In genomic region chr2:165782324-165782723, GRCm38 (mm10) we compare ENCODE assay signal across 8 mouse cellular contexts.
DNase-seq lines count a peak whose midpoint lies in the region; ATAC-seq and TF ChIP-seq lines count a peak whose summit lies in the region.

No protein-coding gene starts in this region.

- H3K4me3 ChIP-seq in hindbrain, postnatal 0 days (ENCODE audit: low read length), result no peak overlapping the region

- H3K27ac ChIP-seq in hindbrain, postnatal 0 days, result peak overlapping the region; percentile 17; the same call in 1 of the 2 replicates

- no peaks in the 10 kb centered on the region for H3K4me1 ChIP-seq in hindbrain, postnatal 0 days (ENCODE audit: insufficient read depth, low read length)

- ATAC-seq in hindbrain, postnatal 0 days, result peak; percentile 48
- peak; percentile 75 for ATAC-seq in megakaryocyte, adult 5-6 weeks (ENCODE audit: poor library complexity, severe bottlenecking)

- peaks cover 25% of the 10 kb centered on the region for H3K36me3 ChIP-seq in hindbrain, postnatal 0 days (ENCODE audit: insufficient read depth, low read length)

- 30% methylated on average over 5 of the region's 5 CpGs for WGBS in hindbrain, postnatal 0 days

- TF ChIP-seq CTCF in hindbrain, postnatal 0 days (IDR thresholded peaks at IDR 0.05; ENCODE audit: low read depth), result peak; percentile 100

- H3K9ac ChIP-seq in hindbrain, postnatal 0 days (replicated peaks; ENCODE audit: low read length), result no peak overlapping the region

- H3K4me2 ChIP-seq in hindbrain, postnatal 0 days (ENCODE audit: low read depth, low read length), result no peak overlapping the region

- no peaks in the 10 kb centered on the region for H3K9me3 ChIP-seq in hindbrain, postnatal 0 days (ENCODE audit: low read length)

- H3K27me3 ChIP-seq in hindbrain, postnatal 0 days (ENCODE audit: insufficient read depth, low read length), result no peaks in the 10 kb centered on the region

- DNase-seq in NIH3T3 (ENCODE audit: low read depth), result peak; percentile 88
- DNase-seq in cerebellum, adult 8-10 months, result peak; percentile 77
- DNase-seq in frontal cortex, postnatal 10 days (ENCODE audit: low spot score in 2 of 2), result peak; percentile 69 to 83
- DNase-seq in hindbrain, postnatal 0 days (ENCODE audit: low spot score), result peak; percentile 92
- DNase-seq in left cerebral cortex, adult 18-20 months (ENCODE audit: low spot score in 2 of 2), result peak; percentile 82 to 88
- peak; percentile 65 for DNase-seq in retina, postnatal 7 days (ENCODE audit: low read depth, low spot score)
- DNase-seq in urinary bladder, adult 2 months (ENCODE audit: low spot score), result peak; percentile 54
